Mouse (Mus musculus): ENCODE results near the gene Psmb8. TPM values are rescaled to one million over a fixed set of nuclear protein-coding genes. Genes with fewer than 3 reads are reported as not detected.

Psmb8 gene
- polyA plus RNA-seq, 1 experiment from 2014 or later: 58.6 TPM

GRCm38 (mm10) chr17:34188010-34188409 lies 9.5 kb upstream of the Psmb8 start:
- TF ChIP-seq EP300 (IDR thresholded peaks at IDR 0.05) (no peak), CTCF (IDR thresholded peaks at IDR 0.05) (no peak)
- Histone ChIP-seq H3K36me3 (ENCODE audit: insufficient read depth, low read length) (no peaks in the 10 kb centered on the region), H3K9me3 (ENCODE audit: low read length) (no peaks in the 10 kb centered on the region), H3K4me3 (ENCODE audit: low read depth, low read length) (peak overlapping the region; percentile 76), H3K27me3 (replicated peaks; ENCODE audit: insufficient read depth, low read length) (0 out of 2 replicates have a peak, but pooled peaks cover 4% of the 10 kb centered on the region), H3K4me1 (ENCODE audit: insufficient read depth, low read depth, low read length) (peaks cover 10% of the 10 kb centered on the region), H3K4me2 (replicated peaks; ENCODE audit: low read depth, low read length) (peak overlapping the region; percentile 98), H3K27ac (ENCODE audit: low read length) (peak overlapping the region; percentile 87), H3K9ac (replicated peaks; ENCODE audit: low read depth) (peak overlapping the region; percentile 68)
- peak; percentile 13 for ATAC-seq
- peak; percentile 16 for DNase-seq (ENCODE audit: low spot score)
- 5% methylated on average over 20 of the region's 20 CpGs for WGBS

- Histone ChIP-seq H3K4me3 (ENCODE audit: low read depth, low read length) (no peak overlapping the region), H3K4me2 (replicated peaks; ENCODE audit: low read depth, low read length) (no peak overlapping the region), H3K9me3 (ENCODE audit: low read length) (no peaks in the 10 kb centered on the region), H3K4me1 (ENCODE audit: insufficient read depth, low read depth, low read length) (peaks cover 10% of the 10 kb centered on the region), H3K9ac (replicated peaks; ENCODE audit: low read depth) (no peak overlapping the region), H3K27ac (ENCODE audit: low read length) (no peak overlapping the region), H3K27me3 (replicated peaks; ENCODE audit: insufficient read depth, low read length) (0 out of 2 replicates have a peak, but pooled peaks cover 2% of the 10 kb centered on the region), H3K36me3 (ENCODE audit: insufficient read depth, low read length) (no peaks in the 10 kb centered on the region)
- ATAC-seq (no peak), DNase-seq (ENCODE audit: low spot score) (no peak)
- 66% methylated on average over 6 of the region's 6 CpGs for WGBS
- TF ChIP-seq CTCF (IDR thresholded peaks at IDR 0.05): no peak
- no peak for TF ChIP-seq EP300 (IDR thresholded peaks at IDR 0.05)
These were observed 8.5 kb upstream of the Psmb8 start for GRCm38 (mm10) chr17:34188986-34189385.

- Histone ChIP-seq H3K27me3 (replicated peaks; ENCODE audit: insufficient read depth, low read length) (0 out of 2 replicates have a peak, but pooled peaks cover 7% of the 10 kb centered on the region), H3K9ac (replicated peaks; ENCODE audit: low read depth) (no peak overlapping the region), H3K27ac (ENCODE audit: low read length) (no peak overlapping the region), H3K4me3 (ENCODE audit: low read depth, low read length) (no peak overlapping the region), H3K4me2 (replicated peaks; ENCODE audit: low read depth, low read length) (no peak overlapping the region), H3K36me3 (ENCODE audit: insufficient read depth, low read length) (no peaks in the 10 kb centered on the region), H3K9me3 (ENCODE audit: low read length) (no peaks in the 10 kb centered on the region), H3K4me1 (ENCODE audit: insufficient read depth, low read depth, low read length) (peaks cover 5% of the 10 kb centered on the region; the same call in 1 of the 2 replicates)
- DNase-seq (ENCODE audit: low spot score): peak; percentile 24
- WGBS: 22% methylated on average over 16 of the region's 16 CpGs
- TF ChIP-seq EP300 (IDR thresholded peaks at IDR 0.05) (no peak), CTCF (IDR thresholded peaks at IDR 0.05) (no peak)
- peak; percentile 10; the same call in 1 of the 2 replicates for ATAC-seq
These were observed 4.7 kb upstream of the Psmb8 start for GRCm38 (mm10) chr17:34192852-34193251.

- no peak overlapping the region for H3K27ac ChIP-seq (ENCODE audit: low read length)
- no peaks in the 10 kb centered on the region for H3K4me1 ChIP-seq (ENCODE audit: insufficient read depth, low read depth, low read length)
- no peak overlapping the region for H3K4me3 ChIP-seq (ENCODE audit: low read depth, low read length)
- ATAC-seq (no peak), DNase-seq (ENCODE audit: low spot score) (no peak)
- WGBS: 47% methylated on average over 8 of the region's 8 CpGs
- TF ChIP-seq CTCF (IDR thresholded peaks at IDR 0.05) (no peak), EP300 (IDR thresholded peaks at IDR 0.05) (no peak)
- 0 out of 2 replicates have a peak, but pooled peaks cover 7% of the 10 kb centered on the region for H3K27me3 ChIP-seq (replicated peaks; ENCODE audit: insufficient read depth, low read length)
- H3K4me2 ChIP-seq (replicated peaks; ENCODE audit: low read depth, low read length): no peak overlapping the region
- H3K9ac ChIP-seq (replicated peaks; ENCODE audit: low read depth): no peak overlapping the region
- no peaks in the 10 kb centered on the region for H3K9me3 ChIP-seq (ENCODE audit: low read length)
- H3K36me3 ChIP-seq (ENCODE audit: insufficient read depth, low read length): no peaks in the 10 kb centered on the region
These were observed 4.1 kb upstream of the Psmb8 start for GRCm38 (mm10) chr17:34193468-34193867.

- H3K27me3 ChIP-seq (replicated peaks; ENCODE audit: insufficient read depth, low read length): 0 out of 2 replicates have a peak, but pooled peaks cover 7% of the 10 kb centered on the region
- no peak overlapping the region for H3K9ac ChIP-seq (replicated peaks; ENCODE audit: low read depth)
- H3K4me1 ChIP-seq (ENCODE audit: insufficient read depth, low read depth, low read length): no peaks in the 10 kb centered on the region
- TF ChIP-seq CTCF (IDR thresholded peaks at IDR 0.05) (no peak), EP300 (IDR thresholded peaks at IDR 0.05) (no peak)
- H3K4me2 ChIP-seq (replicated peaks; ENCODE audit: low read depth, low read length): no peak overlapping the region
- no peaks in the 10 kb centered on the region for H3K9me3 ChIP-seq (ENCODE audit: low read length)
- H3K27ac ChIP-seq (ENCODE audit: low read length): no peak overlapping the region
- no peak for DNase-seq (ENCODE audit: low spot score)
- no peak for ATAC-seq
- H3K36me3 ChIP-seq (ENCODE audit: insufficient read depth, low read length): no peaks in the 10 kb centered on the region
- WGBS: 92% methylated on average over 4 of the region's 4 CpGs
- no peak overlapping the region for H3K4me3 ChIP-seq (ENCODE audit: low read depth, low read length)
These were observed 2.8 kb upstream of the Psmb8 start for GRCm38 (mm10) chr17:34194723-34195122.

GRCm38 (mm10) chr17:34196491-34196890 lies 1.0 kb upstream of the Psmb8 start:
- Histone ChIP-seq H3K27me3 (replicated peaks; ENCODE audit: insufficient read depth, low read length) (0 out of 2 replicates have a peak, but pooled peaks cover 7% of the 10 kb centered on the region), H3K27ac (ENCODE audit: low read length) (no peak overlapping the region)
- WGBS: 47% methylated on average over 12 of the region's 12 CpGs

More at GRCm38 (mm10) chr17:34196491-34196890, 1.0 kb upstream of the Psmb8 start:
- no peaks in the 10 kb centered on the region for H3K4me1 ChIP-seq (ENCODE audit: insufficient read depth, low read depth, low read length)
- H3K9ac ChIP-seq (replicated peaks; ENCODE audit: low read depth): no peak overlapping the region
- DNase-seq (ENCODE audit: low spot score) (no peak), ATAC-seq (no peak)
- no peak overlapping the region for H3K4me3 ChIP-seq (ENCODE audit: low read depth, low read length)
- no peak overlapping the region for H3K4me2 ChIP-seq (replicated peaks; ENCODE audit: low read depth, low read length)
- H3K9me3 ChIP-seq (ENCODE audit: low read length): no peaks in the 10 kb centered on the region
- TF ChIP-seq EP300 (IDR thresholded peaks at IDR 0.05) (no peak), CTCF (IDR thresholded peaks at IDR 0.05) (no peak)
- H3K36me3 ChIP-seq (ENCODE audit: insufficient read depth, low read length): no peaks in the 10 kb centered on the region

Measured in lung, postnatal 0 days (tissue).